Mouse (Mus musculus): Measurements from ENCODE around the gene Mybpc3. TPM values are rescaled to one million over a fixed set of nuclear protein-coding genes. Genes with fewer than 3 reads are reported as not detected.
"Not testable (repeated sequence)": the region's sequence is repeated elsewhere in the genome, so short reads cannot be mapped to it uniquely, and the experiment has no call there.

Gene Mybpc3
- polyA plus RNA-seq, 1 experiment from 2014 or later: 0.49 TPM

GRCm38 (mm10) chr2:91098156-91098555, 19.8 kb upstream of the Mybpc3 start:
- ATAC-seq (ENCODE audit: insufficient read depth, low FRiP score, low TSS enrichment) (no peak), DNase-seq (ENCODE audit: low spot score) (no peak)
- no peaks in the 10 kb centered on the region for H3K36me3 ChIP-seq (ENCODE audit: control insufficient read depth, insufficient read depth, low read length)
- no peak overlapping the region for H3K4me2 ChIP-seq (ENCODE audit: low read depth)
- H3K9ac ChIP-seq (ENCODE audit: low read length): no peak overlapping the region
- no peaks in the 10 kb centered on the region for H3K4me1 ChIP-seq (ENCODE audit: control insufficient read depth, insufficient read depth, low read length)
- WGBS: 89% methylated on average over 2 of the region's 2 CpGs
- H3K4me3 ChIP-seq (ENCODE audit: low read depth, low read length): no peak overlapping the region
- no peaks in the 10 kb centered on the region for H3K9me3 ChIP-seq (ENCODE audit: control insufficient read depth, low read length)
- H3K27ac ChIP-seq (ENCODE audit: low read depth, low read length): no peak overlapping the region
- no peaks in the 10 kb centered on the region for H3K27me3 ChIP-seq (ENCODE audit: control insufficient read depth, insufficient read depth, low read length)

- H3K36me3 ChIP-seq (ENCODE audit: control insufficient read depth, insufficient read depth, low read length): no peaks in the 10 kb centered on the region
- H3K9ac ChIP-seq (ENCODE audit: low read length): peak overlapping the region; percentile 8; the same call in 1 of the 2 replicates
- H3K4me2 ChIP-seq (ENCODE audit: low read depth): no peak overlapping the region
- H3K9me3 ChIP-seq (ENCODE audit: control insufficient read depth, low read length): no peaks in the 10 kb centered on the region
- 21% methylated on average over 7 of the region's 7 CpGs for WGBS
- H3K4me3 ChIP-seq (ENCODE audit: low read depth, low read length): no peak overlapping the region
- no peak overlapping the region for H3K27ac ChIP-seq (ENCODE audit: low read depth, low read length)
- no peaks in the 10 kb centered on the region for H3K4me1 ChIP-seq (ENCODE audit: control insufficient read depth, insufficient read depth, low read length)
- peak; percentile 74 for ATAC-seq (ENCODE audit: insufficient read depth, low FRiP score, low TSS enrichment)
- peak; percentile 90 for DNase-seq (ENCODE audit: low spot score)
- H3K27me3 ChIP-seq (ENCODE audit: control insufficient read depth, insufficient read depth, low read length): no peaks in the 10 kb centered on the region
Measured at GRCm38 (mm10) chr2:91101124-91101740, 16.7 kb upstream of the Mybpc3 start.

DNA sequence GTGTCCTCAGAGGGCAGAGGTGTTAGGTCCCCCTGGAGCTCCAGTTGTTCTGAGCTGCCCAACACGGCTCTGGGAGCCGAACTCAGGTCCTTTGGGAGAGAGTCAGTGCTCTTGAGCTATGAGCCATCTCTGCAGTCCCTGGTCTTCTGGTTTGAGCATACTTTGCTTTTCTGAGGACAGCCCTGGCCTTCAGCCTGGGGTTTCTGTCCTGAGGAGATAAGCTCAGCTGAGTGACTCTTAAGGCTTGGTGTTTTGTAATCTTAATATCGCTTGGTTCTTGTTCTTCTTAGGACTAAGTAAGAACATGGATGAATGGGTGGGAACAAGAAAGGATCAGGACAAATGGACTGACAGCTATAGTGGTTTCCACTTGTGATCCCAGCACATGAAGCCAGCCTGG, 9.8 kb upstream of the Mybpc3 start:
- no peak overlapping the region for H3K27ac ChIP-seq (ENCODE audit: low read depth, low read length)
- no peaks in the 10 kb centered on the region for H3K36me3 ChIP-seq (ENCODE audit: control insufficient read depth, insufficient read depth, low read length)
- no peaks in the 10 kb centered on the region for H3K4me1 ChIP-seq (ENCODE audit: control insufficient read depth, insufficient read depth, low read length)
- H3K4me3 ChIP-seq (ENCODE audit: low read depth, low read length): no peak overlapping the region
- H3K9me3 ChIP-seq (ENCODE audit: control insufficient read depth, low read length): no peaks in the 10 kb centered on the region
- 83% methylated on average over 3 of the region's 3 CpGs for WGBS
- no peak for ATAC-seq (ENCODE audit: insufficient read depth, low FRiP score, low TSS enrichment)
- H3K9ac ChIP-seq (ENCODE audit: low read length): no peak overlapping the region
- DNase-seq (ENCODE audit: low spot score): no peak
- no peak overlapping the region for H3K4me2 ChIP-seq (ENCODE audit: low read depth)
- no peaks in the 10 kb centered on the region for H3K27me3 ChIP-seq (ENCODE audit: control insufficient read depth, insufficient read depth, low read length)

DNA sequence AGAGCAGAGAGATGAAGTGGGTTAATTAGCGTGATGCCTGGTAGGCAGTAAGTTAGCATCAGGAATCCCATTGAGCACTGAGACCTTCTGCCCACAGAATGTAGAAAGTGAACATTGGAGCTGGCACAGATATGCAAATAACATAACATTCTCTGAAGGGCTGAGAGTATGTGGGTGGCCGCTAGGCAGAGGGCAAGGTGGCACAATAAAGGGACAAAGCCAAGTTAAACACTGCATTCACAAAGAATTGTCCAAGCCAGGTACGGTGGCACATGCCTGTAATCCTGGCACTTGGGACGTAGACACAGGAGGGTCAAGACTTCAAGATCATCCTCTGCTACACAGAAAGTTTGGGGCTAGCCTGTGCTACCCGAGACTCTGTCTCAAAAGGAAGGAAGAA, 8.7 kb upstream of the Mybpc3 start:
- no peaks in the 10 kb centered on the region for H3K9me3 ChIP-seq (ENCODE audit: control insufficient read depth, low read length)
- no peak overlapping the region for H3K4me2 ChIP-seq (ENCODE audit: low read depth)
- H3K36me3 ChIP-seq (ENCODE audit: control insufficient read depth, insufficient read depth, low read length): no peaks in the 10 kb centered on the region
- H3K9ac ChIP-seq (ENCODE audit: low read length): no peak overlapping the region
- no peaks in the 10 kb centered on the region for H3K4me1 ChIP-seq (ENCODE audit: control insufficient read depth, insufficient read depth, low read length)
- no peak for ATAC-seq (ENCODE audit: insufficient read depth, low FRiP score, low TSS enrichment)
- DNase-seq (ENCODE audit: low spot score): no peak
- H3K4me3 ChIP-seq (ENCODE audit: low read depth, low read length): no peak overlapping the region
- H3K27me3 ChIP-seq (ENCODE audit: control insufficient read depth, insufficient read depth, low read length): no peaks in the 10 kb centered on the region
- no peak overlapping the region for H3K27ac ChIP-seq (ENCODE audit: low read depth, low read length)
- 85% methylated on average over 5 of the region's 5 CpGs for WGBS

GRCm38 (mm10) chr2:91109807-91110385, 8.0 kb upstream of the Mybpc3 start:
- Histone ChIP-seq H3K27me3 (ENCODE audit: control insufficient read depth, insufficient read depth, low read length) (no peaks in the 10 kb centered on the region), H3K36me3 (ENCODE audit: control insufficient read depth, insufficient read depth, low read length) (no peaks in the 10 kb centered on the region), H3K27ac (ENCODE audit: low read depth, low read length) (no peak overlapping the region), H3K4me1 (ENCODE audit: control insufficient read depth, insufficient read depth, low read length) (no peaks in the 10 kb centered on the region), H3K4me3 (ENCODE audit: low read depth, low read length) (no peak overlapping the region), H3K9me3 (ENCODE audit: control insufficient read depth, low read length) (no peaks in the 10 kb centered on the region), H3K9ac (ENCODE audit: low read length) (no peak overlapping the region), H3K4me2 (ENCODE audit: low read depth) (no peak overlapping the region)
- DNase-seq (ENCODE audit: low spot score): no peak
- no peak for ATAC-seq (ENCODE audit: insufficient read depth, low FRiP score, low TSS enrichment)
- WGBS: 89% methylated on average over 5 of the region's 5 CpGs

DNA sequence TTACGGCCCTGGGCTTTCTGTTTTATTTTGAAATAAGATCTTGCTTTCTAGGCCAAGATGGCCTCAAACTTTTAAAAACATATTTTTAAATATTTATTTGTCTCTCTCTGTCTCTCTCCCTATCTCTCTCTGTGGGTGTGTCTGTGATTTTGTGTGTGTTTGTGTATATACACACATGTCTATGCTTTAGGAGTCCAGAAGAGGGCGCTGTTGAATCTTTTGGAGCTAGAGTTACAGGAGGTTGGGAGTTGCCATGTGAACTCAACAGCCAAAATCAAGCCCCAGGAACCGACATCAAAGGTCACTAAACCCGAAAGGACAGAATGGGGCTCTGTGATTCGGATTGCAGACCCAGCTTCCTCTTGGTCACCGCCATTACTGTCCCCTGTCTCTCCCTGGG, 7.5 kb upstream of the Mybpc3 start:
- WGBS: 77% methylated on average over 6 of the region's 6 CpGs
- H3K27ac ChIP-seq (ENCODE audit: low read depth, low read length): no peak overlapping the region

DNA sequence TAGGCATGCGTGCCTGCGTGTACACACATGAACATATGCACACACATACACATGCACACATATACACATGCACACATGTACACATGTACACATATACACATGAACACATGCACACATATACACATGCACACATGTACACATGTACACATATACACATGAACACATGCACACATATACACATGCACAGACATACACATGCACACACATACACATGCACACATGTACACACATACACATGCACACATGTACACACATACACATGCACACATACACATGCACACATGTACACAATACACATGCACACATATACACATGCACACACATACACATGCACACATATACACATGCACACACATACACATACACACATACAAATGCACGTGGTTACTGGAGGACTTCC, 6.1 kb upstream of the Mybpc3 start:
- H3K4me1 ChIP-seq (ENCODE audit: control insufficient read depth, insufficient read depth, low read length); H3K36me3 ChIP-seq (ENCODE audit: control insufficient read depth, insufficient read depth, low read length); H3K9ac ChIP-seq (ENCODE audit: low read length); H3K27ac ChIP-seq (ENCODE audit: low read depth, low read length); H3K4me3 ChIP-seq (ENCODE audit: low read depth, low read length); H3K9me3 ChIP-seq (ENCODE audit: control insufficient read depth, low read length); H3K27me3 ChIP-seq (ENCODE audit: control insufficient read depth, insufficient read depth, low read length); DNase-seq (ENCODE audit: low spot score); ATAC-seq (ENCODE audit: insufficient read depth, low FRiP score, low TSS enrichment); H3K4me2 ChIP-seq (ENCODE audit: low read depth): not testable (repeated sequence)
- 94% methylated on average over 3 of the region's 3 CpGs for WGBS

More for the DNA sequence above, 7.5 kb upstream of the Mybpc3 start:
- ATAC-seq (ENCODE audit: insufficient read depth, low FRiP score, low TSS enrichment): no peak
- Histone ChIP-seq H3K4me1 (ENCODE audit: control insufficient read depth, insufficient read depth, low read length) (no peaks in the 10 kb centered on the region), H3K9me3 (ENCODE audit: control insufficient read depth, low read length) (no peaks in the 10 kb centered on the region), H3K9ac (ENCODE audit: low read length) (no peak overlapping the region), H3K4me3 (ENCODE audit: low read depth, low read length) (no peak overlapping the region), H3K36me3 (ENCODE audit: control insufficient read depth, insufficient read depth, low read length) (no peaks in the 10 kb centered on the region), H3K27me3 (ENCODE audit: control insufficient read depth, insufficient read depth, low read length) (no peaks in the 10 kb centered on the region), H3K4me2 (ENCODE audit: low read depth) (no peak overlapping the region)
- no peak for DNase-seq (ENCODE audit: low spot score)

GRCm38 (mm10) chr2:91112491-91112890, 5.5 kb upstream of the Mybpc3 start:
- DNase-seq (ENCODE audit: low spot score): no peak
- Histone ChIP-seq H3K36me3 (ENCODE audit: control insufficient read depth, insufficient read depth, low read length) (no peaks in the 10 kb centered on the region), H3K4me1 (ENCODE audit: control insufficient read depth, insufficient read depth, low read length) (no peaks in the 10 kb centered on the region), H3K27ac (ENCODE audit: low read depth, low read length) (no peak overlapping the region), H3K9ac (ENCODE audit: low read length) (no peak overlapping the region), H3K4me3 (ENCODE audit: low read depth, low read length) (no peak overlapping the region), H3K27me3 (ENCODE audit: control insufficient read depth, insufficient read depth, low read length) (no peaks in the 10 kb centered on the region), H3K9me3 (ENCODE audit: control insufficient read depth, low read length) (no peaks in the 10 kb centered on the region), H3K4me2 (ENCODE audit: low read depth) (no peak overlapping the region)
- ATAC-seq (ENCODE audit: insufficient read depth, low FRiP score, low TSS enrichment): no peak
- 53% methylated on average over 4 of the region's 4 CpGs for WGBS

DNA sequence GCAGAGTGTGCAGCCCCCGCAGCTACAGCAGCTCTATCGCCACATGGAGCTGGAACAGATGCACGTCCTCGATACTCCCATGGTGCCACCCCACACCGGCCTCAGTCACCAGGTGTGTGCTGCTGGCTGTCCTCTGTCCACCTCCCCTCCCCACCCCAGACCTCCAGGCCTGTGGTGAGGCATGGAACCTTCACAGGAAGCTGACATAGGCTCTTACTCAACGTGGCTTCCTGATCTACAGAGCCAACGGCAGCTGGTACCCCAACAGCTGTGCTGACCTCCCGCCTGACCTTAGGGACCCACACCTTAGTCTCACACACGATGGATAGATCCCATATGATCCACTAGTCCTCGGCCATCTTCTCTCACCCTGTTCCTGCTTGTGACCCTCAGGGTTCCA, 4.6 kb upstream of the Mybpc3 start:
- Histone ChIP-seq H3K36me3 (ENCODE audit: control insufficient read depth, insufficient read depth, low read length) (no peaks in the 10 kb centered on the region), H3K4me1 (ENCODE audit: control insufficient read depth, insufficient read depth, low read length) (no peaks in the 10 kb centered on the region), H3K4me3 (ENCODE audit: low read depth, low read length) (no peak overlapping the region), H3K27me3 (ENCODE audit: control insufficient read depth, insufficient read depth, low read length) (no peaks in the 10 kb centered on the region), H3K4me2 (ENCODE audit: low read depth) (no peak overlapping the region), H3K9me3 (ENCODE audit: control insufficient read depth, low read length) (no peaks in the 10 kb centered on the region), H3K9ac (ENCODE audit: low read length) (no peak overlapping the region), H3K27ac (ENCODE audit: low read depth, low read length) (no peak overlapping the region)
- no peak for DNase-seq (ENCODE audit: low spot score)
- no peak for ATAC-seq (ENCODE audit: insufficient read depth, low FRiP score, low TSS enrichment)
- WGBS: 81% methylated on average over 10 of the region's 10 CpGs
